Mouse (Mus musculus) brown adipose tissue, adult 24 weeks (tissue): ENCODE measurements around the gene Morc3. TPM values are rescaled to one million over a fixed set of nuclear protein-coding genes. Genes with fewer than 3 reads are reported as not detected.
A peak's percentile ranks its signal among the peaks of the same experiment; 100 is the strongest.

Experiments used
- H3K27ac ChIP-seq: fragments of 200-500 bp; replicated peaks from 2 replicates; pipeline ENCODE4 v1.5.1; 2012; ENCODE audit warnings: low read depth, mild to moderate bottlenecking, low read length
- H3K4me1 ChIP-seq: fragments of 200-500 bp; 2 replicates; pipeline ENCODE4 v1.6.1; 2012; ENCODE audit warnings: low read length, mixed read lengths; ENCODE audit not compliant: control insufficient read depth, insufficient read depth, insufficient read length
- H3K4me3 ChIP-seq: fragments of 200-500 bp; 2 replicates; pipeline ENCODE4 v1.5.1; 2012; ENCODE audit warnings: low read depth, mild to moderate bottlenecking, low read length, moderate library complexity; ENCODE audit not compliant: insufficient read depth
- polyA plus RNA-seq: library from polyadenylated mRNA; stranded (reverse); fragments of >200 nt; gene quantifications from 2 replicates; pipeline ENCODE4 v1.2.4, GENCODE M21; 2012; ENCODE audit not compliant: missing spikeins, insufficient read depth, insufficient read length

Morc3 gene
- polyA plus RNA-seq, 1 experiment, result 9.4 TPM

DNA sequence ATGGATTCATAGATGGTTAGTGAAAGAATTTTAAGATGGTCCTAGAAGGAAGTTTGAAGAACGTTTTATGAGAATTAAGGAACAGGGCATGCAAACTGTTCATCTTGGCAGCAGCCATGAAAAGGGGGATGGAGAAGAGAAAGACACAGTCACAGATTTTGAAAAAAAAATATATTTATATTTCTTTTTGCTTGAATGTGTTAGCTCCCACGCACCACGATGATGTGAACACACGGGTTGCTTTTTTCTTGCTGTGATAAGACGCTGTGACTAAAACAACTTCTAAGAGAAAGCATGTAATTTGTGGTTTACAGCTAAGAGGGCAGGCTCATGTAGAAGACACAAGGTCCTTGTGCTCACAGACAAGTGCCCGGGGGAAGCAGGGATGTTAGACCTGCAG, 5.0 kb upstream of the Morc3 start:
- H3K4me1 ChIP-seq, result no peaks in the 10 kb centered on the region
- no peak overlapping the region for H3K4me3 ChIP-seq
- no peak overlapping the region for H3K27ac ChIP-seq

DNA sequence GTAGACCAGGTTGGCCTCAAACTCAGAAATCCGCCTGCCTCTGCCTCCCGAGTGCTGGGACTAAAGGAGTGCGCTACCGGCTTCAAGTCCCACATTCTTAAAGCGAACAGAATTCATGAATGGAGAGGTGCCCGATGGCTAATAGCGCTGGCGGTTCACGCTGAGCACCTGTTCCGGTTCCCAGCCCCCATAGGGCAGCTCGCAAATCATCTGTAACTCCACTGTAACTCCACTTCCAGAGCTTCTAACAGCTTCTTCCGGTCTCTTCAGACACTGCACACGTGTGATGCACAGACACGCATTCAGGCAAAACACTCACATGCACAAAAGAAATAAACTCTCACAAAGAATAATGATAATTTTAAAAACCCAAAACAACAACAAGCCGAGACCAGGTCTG, 2.4 kb upstream of the Morc3 start:
- Histone ChIP-seq H3K27ac (no peak overlapping the region), H3K4me1 (no peaks in the 10 kb centered on the region), H3K4me3 (no peak overlapping the region)

DNA sequence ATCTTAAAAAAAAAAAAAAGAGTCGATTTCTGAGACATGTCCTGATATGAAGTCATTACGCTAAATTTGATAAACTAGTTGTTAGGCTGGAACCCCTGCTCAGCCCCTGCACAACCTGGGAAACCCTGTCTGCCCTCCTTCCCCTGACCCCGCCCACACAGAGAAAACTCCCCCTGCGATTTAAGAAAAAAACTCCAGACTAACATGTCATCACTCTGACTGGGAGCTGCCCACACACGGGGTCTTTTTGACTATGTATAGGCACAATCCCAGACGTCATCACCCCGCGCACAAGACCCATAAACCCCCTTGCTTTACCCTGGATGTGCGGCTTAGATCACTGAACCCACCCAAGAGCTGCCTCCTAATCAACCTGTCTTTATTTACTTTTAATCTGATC, 1.9 kb upstream of the Morc3 start:
- Histone ChIP-seq H3K4me3 (no peak overlapping the region), H3K4me1 (no peaks in the 10 kb centered on the region), H3K27ac (no peak overlapping the region)

DNA sequence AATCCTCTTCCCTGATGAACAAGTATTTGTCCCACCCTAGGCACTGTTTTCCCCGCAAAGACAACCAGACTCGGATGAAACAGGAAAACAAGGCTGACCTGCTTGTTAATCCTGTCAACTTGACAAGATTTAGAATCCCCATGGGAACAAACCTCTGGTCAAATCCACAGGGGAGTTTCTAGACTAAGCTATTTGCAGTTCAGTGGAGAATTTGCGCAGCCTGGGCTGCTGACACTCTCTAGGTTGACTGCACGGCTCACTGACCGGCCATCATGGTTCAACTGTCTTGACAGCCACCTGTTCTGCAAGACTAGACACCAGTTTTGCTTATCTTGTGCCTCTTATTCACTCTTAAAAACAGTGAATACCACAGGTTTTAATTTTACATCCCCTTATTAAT, 1.0 kb upstream of the Morc3 start:
- no peak overlapping the region for H3K27ac ChIP-seq

DNA sequence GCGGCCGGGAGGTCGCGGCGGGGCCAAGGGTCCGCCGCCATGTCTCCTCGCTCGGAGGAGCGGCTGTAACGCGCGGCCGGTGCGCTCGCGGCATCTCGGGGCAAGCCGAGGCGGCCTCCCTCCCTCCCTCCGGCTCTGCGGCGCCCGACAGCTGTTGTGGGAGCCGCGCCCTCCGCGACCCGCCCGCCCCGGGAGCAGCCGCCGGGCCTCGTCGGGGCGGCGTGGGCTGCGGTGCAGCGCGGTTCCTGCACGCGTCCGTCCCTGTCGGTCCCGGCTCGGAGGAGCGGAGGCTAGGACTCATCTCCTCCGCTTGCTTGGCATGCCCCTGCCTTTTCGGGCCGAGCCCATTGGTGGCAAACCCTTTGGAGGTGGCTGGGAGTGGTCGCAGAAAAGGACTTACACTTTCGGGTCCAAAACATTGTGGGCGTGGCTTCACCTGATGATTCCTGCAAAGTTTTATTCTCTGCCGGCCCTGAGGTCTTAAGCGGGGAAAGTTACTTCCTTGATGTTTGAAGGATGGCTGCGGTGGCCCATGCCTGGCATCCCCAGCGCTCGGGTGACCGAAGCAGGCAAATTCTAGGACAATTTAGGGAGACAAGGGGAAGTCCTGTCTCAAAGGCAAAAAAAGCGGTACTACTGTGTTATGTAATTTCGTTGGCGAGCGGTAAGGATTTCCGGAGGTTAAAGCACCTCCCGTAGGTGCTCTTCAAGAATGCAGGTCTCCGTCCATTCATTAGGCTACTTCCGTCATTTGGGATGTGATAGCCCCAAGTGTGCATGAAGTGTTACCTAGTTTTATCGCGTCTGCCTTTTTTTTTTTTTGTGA, 743 bp downstream of the Morc3 start:
- peak overlapping the region; percentile 89 for H3K4me3 ChIP-seq
- peak overlapping the region; percentile 77 for H3K27ac ChIP-seq
- H3K4me1 ChIP-seq, result no peaks in the 10 kb centered on the region

More for the DNA sequence above, 1.0 kb upstream of the Morc3 start:
- H3K4me1 ChIP-seq, result no peaks in the 10 kb centered on the region
- no peak overlapping the region for H3K4me3 ChIP-seq

DNA sequence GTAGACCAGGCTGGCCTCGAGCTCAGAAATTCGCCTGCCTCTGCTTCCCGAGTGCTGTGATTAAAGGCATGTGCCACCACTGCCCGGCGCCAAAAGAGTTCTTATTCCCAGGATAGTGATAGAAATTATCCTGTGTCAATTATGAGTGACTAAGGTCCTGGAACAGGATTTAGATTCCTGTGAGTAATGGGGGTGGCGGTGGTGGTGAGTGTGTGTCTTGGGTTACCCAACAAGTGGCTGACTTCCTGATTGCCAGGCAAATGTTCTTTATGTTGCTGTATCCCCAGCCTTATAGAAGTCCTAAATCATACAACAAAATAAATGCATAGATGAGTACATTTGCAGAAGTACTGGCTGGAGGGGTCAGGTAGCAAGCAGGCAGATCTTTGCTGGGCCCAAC, 1.6 kb downstream of the Morc3 start:
- Histone ChIP-seq H3K4me1 (no peaks in the 10 kb centered on the region), H3K4me3 (peak overlapping the region; percentile 89), H3K27ac (peak overlapping the region; percentile 77; the same call in 1 of the 2 replicates)

DNA sequence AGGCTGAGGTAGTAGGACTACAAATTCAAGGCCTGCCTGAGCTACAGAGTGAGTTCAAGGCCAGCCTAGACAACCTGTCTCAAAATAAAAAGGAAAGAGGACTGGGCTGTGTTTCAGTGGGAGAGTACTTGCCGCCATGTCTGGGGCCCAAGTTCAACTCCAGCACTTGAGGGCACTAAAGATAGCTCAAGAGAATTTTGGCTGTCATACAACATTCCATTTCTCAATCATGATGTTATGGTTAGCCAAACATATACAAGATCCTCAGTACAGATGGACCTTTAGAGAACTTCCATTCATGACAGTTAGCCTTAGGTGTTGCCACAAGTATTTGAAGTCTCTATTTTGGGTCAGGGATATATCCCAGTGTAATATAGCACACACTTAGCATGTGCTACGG, 2.2 kb downstream of the Morc3 start:
- H3K4me3 ChIP-seq, result 0 out of 2 replicates have a peak overlapping the region, but pooled peaks have one; percentile 89
- H3K27ac ChIP-seq, result no peak overlapping the region
- no peaks in the 10 kb centered on the region for H3K4me1 ChIP-seq

DNA sequence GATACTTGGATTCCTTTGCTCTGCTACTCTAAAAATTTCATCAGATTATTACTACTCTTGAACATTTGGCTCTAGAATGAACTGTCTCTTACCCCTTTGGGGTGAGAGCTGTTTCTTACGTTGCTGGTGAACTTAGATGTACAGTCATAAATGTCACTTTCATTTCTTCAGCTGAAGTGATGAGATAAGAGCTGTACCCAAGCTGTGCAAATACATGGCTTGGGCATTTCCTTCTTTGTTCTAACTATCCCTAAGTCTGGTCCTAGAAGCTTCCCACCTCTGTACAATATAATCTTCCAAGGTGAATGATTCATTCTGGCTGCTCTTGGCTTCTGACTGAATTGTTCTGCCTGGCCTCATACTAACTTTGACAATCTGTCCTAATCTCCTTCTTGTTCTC, 7.1 kb downstream of the Morc3 start:
- Histone ChIP-seq H3K4me1 (peaks cover 3% of the 10 kb centered on the region), H3K4me3 (no peak overlapping the region), H3K27ac (no peak overlapping the region)

DNA sequence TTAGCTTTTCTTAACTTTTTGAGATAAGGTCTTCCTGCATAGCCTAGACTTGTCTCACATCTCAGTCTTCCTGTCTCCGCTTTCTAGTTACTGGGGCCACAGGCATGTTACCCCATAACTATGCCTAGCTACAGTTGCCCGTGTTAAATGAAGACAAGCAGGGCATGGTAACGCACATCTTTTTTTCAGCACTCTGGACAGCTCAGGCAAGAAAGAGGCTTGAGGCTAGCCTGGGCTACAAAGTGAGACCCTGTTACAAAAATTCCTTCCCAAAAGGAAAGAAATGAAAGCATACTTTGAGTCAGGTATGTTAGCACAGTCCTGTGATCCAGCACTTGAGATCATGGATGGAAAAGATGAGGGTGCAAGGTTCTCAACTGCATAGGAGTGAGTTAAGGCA, 18.6 kb downstream of the Morc3 start:
- Histone ChIP-seq H3K4me1 (no peaks in the 10 kb centered on the region), H3K4me3 (no peak overlapping the region), H3K27ac (no peak overlapping the region)

DNA sequence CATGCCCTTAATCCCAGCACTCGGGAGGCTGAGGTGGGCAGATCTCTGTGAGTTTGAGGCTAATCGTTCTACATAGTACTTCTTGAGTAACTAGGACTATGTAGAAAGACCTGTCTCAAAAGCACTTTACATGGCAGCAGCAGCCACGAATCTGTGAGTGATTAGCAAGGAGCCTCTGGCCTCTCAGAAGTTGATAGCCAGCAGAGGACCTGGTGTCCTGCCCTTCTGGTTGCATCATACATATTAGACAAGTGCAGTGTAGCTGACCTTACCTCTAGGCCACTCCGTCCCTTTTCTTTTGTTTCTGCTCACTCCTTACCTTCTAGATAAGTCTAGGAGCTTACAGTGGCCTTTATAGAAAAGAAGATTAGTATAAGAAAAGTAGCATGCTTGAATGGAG, 28.0 kb downstream of the Morc3 start:
- Histone ChIP-seq H3K4me1 (no peaks in the 10 kb centered on the region), H3K27ac (no peak overlapping the region), H3K4me3 (no peak overlapping the region)

DNA sequence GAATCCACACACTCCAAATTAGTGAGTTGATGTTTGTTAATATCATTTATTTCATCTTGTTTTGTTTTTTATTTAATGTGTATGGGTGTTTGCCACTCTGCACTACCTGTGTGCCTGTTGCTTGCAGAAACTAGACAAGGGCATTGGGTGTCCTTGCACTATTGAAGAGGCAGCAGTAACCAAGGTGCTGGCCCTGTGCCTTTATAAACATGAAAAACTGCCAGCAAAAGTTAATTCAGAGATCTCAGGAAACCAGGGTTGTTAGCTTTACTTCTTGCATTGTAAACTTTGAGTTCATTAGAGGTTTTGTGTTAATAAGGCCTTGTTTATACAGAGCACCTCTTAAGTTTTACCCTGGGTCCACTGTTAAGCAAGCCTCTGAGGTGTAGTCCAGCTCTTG, 28.8 kb downstream of the Morc3 start:
- Histone ChIP-seq H3K4me3 (no peak overlapping the region), H3K27ac (no peak overlapping the region), H3K4me1 (no peaks in the 10 kb centered on the region)

DNA sequence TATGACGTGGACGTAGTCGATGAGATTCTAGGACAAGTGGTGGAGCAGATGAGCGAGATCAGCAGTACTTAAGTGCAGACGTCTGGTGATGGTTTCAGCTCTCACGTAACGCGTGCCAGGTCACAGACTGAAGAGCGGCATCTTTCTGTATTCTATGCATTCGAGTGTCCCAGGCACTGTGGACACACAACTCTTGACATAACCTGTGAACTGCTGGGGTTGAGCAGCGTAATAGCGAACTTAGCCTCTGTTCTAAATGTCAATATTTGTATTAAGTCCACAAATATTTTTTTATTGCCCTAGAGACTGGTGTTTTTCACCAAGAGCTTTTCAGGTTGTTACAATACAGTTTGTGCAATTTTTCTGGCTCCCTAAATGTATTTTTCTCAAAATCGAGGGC, 42.9 kb downstream of the Morc3 start:
- no peaks in the 10 kb centered on the region for H3K4me1 ChIP-seq
- no peak overlapping the region for H3K4me3 ChIP-seq
- no peak overlapping the region for H3K27ac ChIP-seq

DNA sequence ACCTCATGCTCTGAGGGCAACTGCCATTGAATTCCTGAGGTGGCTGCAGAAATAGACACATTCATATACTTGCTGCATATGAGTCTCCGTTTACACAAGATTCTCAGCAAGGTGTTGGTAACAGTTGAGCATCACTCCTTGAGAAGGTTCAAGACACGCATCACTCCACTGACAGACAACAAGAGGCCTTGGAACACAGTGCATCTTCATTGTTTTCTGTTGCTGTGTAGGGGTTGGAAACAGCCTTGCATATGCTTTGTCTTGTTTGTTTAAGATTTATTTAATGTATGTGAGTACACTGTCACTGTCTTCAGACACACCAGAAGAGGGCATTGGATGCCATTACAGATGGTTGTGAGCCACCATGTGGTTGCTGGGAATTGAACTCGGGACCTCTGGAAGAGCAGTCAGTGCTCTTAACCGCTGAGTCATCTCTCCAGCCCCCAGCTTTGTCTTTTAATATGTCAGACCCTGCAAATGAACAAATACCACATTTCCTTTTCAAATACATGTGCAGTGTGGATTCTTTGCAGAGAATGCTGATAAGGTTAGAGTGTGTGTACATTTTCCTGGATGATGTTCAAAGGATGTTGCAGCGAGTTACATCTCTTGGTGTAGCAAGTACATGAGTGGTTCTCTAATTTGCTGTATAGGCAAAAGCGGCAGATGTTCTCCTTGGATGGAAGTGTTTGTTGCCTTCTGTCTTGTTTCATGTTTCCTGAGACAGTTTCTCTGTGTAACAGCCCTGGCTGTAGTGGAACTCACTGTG, 45.9 kb downstream of the Morc3 start:
- no peaks in the 10 kb centered on the region for H3K4me1 ChIP-seq
- no peak overlapping the region for H3K4me3 ChIP-seq
- no peak overlapping the region for H3K27ac ChIP-seq

DNA sequence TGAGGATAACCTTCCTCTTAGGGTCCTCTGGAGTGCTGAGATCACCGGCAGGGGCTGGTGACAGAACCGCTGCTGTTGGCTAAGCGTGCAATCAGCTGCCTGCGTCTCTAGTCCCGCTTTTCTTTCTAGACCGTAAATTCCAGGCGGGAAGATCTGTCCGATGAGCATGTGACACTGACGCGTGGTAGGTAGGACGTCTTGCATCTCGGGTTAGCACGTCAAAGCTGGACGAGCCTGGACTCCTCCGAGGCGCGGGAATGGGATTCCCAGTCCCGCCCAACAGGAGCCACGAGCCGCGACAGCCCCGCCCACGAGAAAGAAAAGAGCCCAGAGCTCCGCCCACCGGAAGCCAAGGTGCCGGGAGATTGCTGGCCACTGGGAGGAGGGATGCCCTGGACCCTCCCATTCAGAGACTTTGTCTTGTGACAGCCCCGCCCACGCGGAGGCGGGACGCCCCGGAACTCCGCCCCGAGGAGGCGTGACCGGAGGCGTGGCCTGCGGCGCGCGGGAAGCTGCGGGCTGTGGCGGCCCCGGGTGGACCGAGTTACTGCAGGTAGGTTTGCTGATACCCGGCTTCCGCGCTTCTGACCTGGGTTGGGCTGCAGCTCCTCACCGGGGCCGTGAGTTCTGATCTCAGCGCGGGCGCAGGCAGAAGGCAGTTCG, 51.6 kb downstream of the Morc3 start, which contains the start of gene Chaf1b:
Chaf1b (plus strand) TSS at position 479 of the 663 bp plus-strand sequence.
- Histone ChIP-seq H3K4me3 (peak within 1 kb of the TSS; percentile 70), H3K4me1 (no peaks in the 10 kb centered on the region)

DNA sequence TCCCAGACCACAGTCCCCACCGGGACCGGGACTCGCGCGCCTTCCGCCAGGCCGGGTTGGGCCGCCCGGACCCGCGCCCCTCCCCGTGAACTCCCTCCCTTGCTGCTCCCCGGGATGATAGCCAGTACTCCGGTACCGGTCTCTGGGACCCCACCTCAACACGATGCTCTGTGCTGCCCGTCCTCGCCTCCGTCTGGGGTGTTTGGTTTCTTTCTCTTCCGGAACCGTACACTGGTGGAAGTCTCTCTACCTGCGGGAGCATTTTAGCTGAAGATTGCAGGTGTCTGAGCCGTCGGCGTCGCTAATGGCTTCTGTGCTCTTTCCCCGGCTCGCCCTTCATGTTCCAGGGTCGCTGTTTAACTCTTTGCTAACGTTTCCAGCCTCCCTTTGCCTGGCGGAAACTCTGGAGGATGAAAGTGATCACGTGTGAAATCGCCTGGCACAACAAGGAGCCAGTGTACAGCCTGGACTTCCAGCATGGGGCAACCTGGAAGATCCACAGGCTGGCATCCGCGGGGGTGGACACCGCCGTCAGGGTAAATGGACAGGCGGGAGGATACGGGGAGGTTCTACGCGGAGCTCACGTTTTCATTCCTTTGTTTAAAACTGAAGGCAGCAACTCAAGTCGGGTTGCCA, 52.3 kb downstream of the Morc3 start:
- no peak overlapping the region for H3K27ac ChIP-seq
- peak overlapping the region; percentile 70 for H3K4me3 ChIP-seq
- H3K4me1 ChIP-seq, result no peaks in the 10 kb centered on the region

More for the DNA sequence above, 51.6 kb downstream of the Morc3 start, which contains the start of gene Chaf1b:
- no peak within 1 kb of the TSS for H3K27ac ChIP-seq
